Mouse (Mus musculus) hematopoietic multipotent progenitor cell, adult 10-12 weeks (in vitro differentiated cells): Measurements from ENCODE around the gene Adra2c. TPM values are rescaled to one million over a fixed set of nuclear protein-coding genes. Genes with fewer than 3 reads are reported as not detected.

ENCODE experiments used
- polyA plus RNA-seq: library from polyadenylated mRNA; stranded (reverse); fragments of >175 nt; gene quantifications from 2 replicates; pipeline ENCODE4 v1.2.3, GENCODE M21; 2012; ENCODE audit warnings: low replicate concordance

Adra2c gene
- polyA plus RNA-seq = not detected in 2 replicates

GRCm38 (mm10) chr5:35278019-35278418 is at the start of gene Adra2c:
TSS of gene Adra2c (plus strand) at chr5:35278319.

Other genes starting within 250 kb of the Adra2c start
- 0.86 and 1.8 TPM in 2 replicates for gene Hgfac, start 236.8 kb upstream of the Adra2c start, polyA plus RNA-seq
- 0.05 and 0.06 TPM in 2 replicates for gene Dok7, start 221.6 kb upstream of the Adra2c start, polyA plus RNA-seq
- 6.2 and 26.3 TPM in 2 replicates for gene Lrpap1, start 172.6 kb upstream of the Adra2c start, polyA plus RNA-seq
- not detected in 2 replicates for gene Hmx1, start 110.8 kb downstream of the Adra2c start, polyA plus RNA-seq
- not detected in 2 replicates for gene Cpz, start 247.4 kb downstream of the Adra2c start, polyA plus RNA-seq